Mouse (Mus musculus): ENCODE data around the gene 2410015M20Rik.

GRCm38 (mm10) chr17:56608699-56609098 lies 872 bp downstream of the 2410015M20Rik start:
- no peak for TF ChIP-seq CTCF (IDR thresholded peaks at IDR 0.05; ENCODE audit: control insufficient read depth, insufficient read depth, insufficient read length)
- TF ChIP-seq CEBPB (IDR thresholded peaks at IDR 0.05; ENCODE audit: low read depth): no peak
- TF ChIP-seq USF1 (IDR thresholded peaks at IDR 0.05; ENCODE audit: low read depth): no peak
